Mouse (Mus musculus) stomach, embryonic 15.5 days (tissue): ENCODE measurements at regions not wholly inside any gene's neighbourhood (a gene's known extent, or its start where the extent isn't known, plus 50 kb on each side); places are given as distances from the start of the nearest gene placed in this dataset.
A peak's percentile ranks its signal among the peaks of the same experiment; 100 is the strongest.

Experiments used
- ATAC-seq: fragments of 200-750 bp; cut with Nextera tagmentation; 2 replicates; pipeline ENCODE4 v1.8.0; 2017; ENCODE audit warnings: low read depth, moderate number of reproducible peaks, moderate TSS enrichment; ENCODE audit not compliant: insufficient read depth, low FRiP score
- H3K27ac ChIP-seq: fragments of 300-500 bp; sonication (generic); 2 replicates; pipeline ENCODE4 v1.5.1; 2015; ENCODE audit warnings: mild to moderate bottlenecking, inconsistent platforms
- H3K27me3 ChIP-seq: fragments of 300-500 bp; sonication (generic); replicated peaks from 2 replicates; pipeline ENCODE4 v1.6.1; 2015; ENCODE audit warnings: inconsistent platforms
- H3K36me3 ChIP-seq: fragments of 300-500 bp; sonication (generic); 2 replicates; pipeline ENCODE4 v1.6.1; 2015; ENCODE audit warnings: inconsistent platforms
- H3K4me1 ChIP-seq: fragments of 300-500 bp; sonication (generic); 2 replicates; pipeline ENCODE4 v1.6.1; 2015; ENCODE audit warnings: inconsistent platforms
- H3K4me2 ChIP-seq: fragments of 300-500 bp; sonication (generic); 2 replicates; pipeline ENCODE4 v1.6.1; 2015; ENCODE audit warnings: mild to moderate bottlenecking, inconsistent platforms
- H3K4me3 ChIP-seq: fragments of 300-500 bp; sonication (generic); replicated peaks from 2 replicates; pipeline ENCODE4 v1.5.1; 2015; ENCODE audit warnings: inconsistent platforms
- H3K9ac ChIP-seq: fragments of 300-500 bp; sonication (generic); 2 replicates; pipeline ENCODE4 v1.6.1; 2015; ENCODE audit warnings: inconsistent platforms
- H3K9me3 ChIP-seq: fragments of 300-500 bp; sonication (generic); 2 replicates; pipeline ENCODE4 v1.6.1; 2016; ENCODE audit warnings: inconsistent platforms
- WGBS: fragments of 180-500 bp; shearing (Covaris S2); methylation state at CpG from one replicate; pipeline ENCODE4 v1.1.7; 2015; 5-methylcytosine and 5-hydroxymethylcytosine counted together

DNA sequence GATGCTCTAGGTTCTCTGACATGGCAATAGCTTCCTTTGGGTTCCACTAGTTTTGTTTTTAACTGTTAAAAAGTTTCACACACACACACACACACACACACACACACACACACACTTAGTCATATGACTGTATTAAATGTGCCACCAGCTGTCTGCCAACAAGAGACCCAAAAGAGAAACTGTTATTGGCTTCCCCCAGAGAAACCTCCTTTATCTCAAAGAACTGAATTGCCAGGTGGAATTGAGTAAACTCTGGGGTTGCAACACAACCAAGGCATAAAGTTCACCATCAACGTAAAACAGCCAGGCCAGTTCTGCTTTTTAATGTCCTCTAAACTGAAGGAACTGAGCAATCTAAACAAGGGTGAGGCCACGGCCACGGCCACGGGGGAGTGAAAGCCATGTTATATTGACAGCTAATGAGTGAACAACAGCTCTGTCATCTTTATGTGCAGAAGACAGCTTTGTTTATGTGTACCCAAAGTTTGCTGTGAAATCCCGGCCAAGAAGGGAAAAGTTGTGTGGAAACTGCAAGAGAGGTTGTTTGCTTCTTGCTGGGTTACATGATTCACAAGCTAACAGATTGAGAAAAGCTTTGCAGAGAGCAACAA, 69.3 kb downstream of the Btg1 start:
- Histone ChIP-seq H3K4me1 (peaks cover 24% of the 10 kb centered on the region), H3K9me3 (no peaks in the 10 kb centered on the region), H3K27ac (peak overlapping the region; percentile 79), H3K27me3 (no peaks in the 10 kb centered on the region), H3K4me2 (peak overlapping the region; percentile 3), H3K4me3 (no peak overlapping the region), H3K9ac (no peak overlapping the region), H3K36me3 (no peaks in the 10 kb centered on the region)
- no peak; the same call in 1 of the 2 replicates for ATAC-seq
- 17% methylated on average over 5 of the region's 5 CpGs for WGBS

DNA sequence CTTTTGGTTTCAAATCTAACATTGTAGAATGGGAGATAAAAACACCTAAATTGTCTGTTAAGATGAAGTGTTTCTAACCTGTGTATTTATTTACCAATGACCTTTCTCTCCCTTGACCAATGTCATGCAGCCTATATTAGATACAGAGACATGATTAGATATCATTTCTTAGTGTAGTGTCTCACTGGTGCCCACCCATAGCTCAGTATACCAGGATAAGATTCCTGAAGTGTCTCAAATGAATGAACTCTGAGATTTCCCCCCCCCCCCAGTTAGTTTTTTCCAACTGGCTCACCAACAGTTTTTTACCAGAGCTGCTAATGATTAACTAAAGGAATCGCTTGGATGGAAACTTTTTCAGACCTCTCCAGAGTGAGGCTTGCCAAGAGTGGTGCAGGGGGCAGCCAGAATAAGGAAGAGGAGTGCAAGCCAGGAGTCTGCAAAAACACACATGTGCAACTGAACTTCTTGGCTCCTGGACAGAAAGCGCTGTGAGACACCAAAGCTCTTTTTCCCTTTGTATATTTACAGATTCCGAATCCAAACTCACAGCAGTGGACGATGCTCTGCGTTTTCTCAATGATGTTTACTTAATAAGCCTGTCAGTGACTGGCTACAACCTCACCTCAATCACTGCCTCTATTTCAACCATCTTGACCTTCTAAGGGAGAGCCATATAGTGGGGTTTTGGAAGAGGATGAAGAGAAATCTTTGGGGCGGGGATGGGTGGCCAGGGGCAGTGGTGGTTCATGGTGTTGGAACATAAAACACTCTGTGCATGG, 70.0 kb downstream of the Btg1 start:
- Histone ChIP-seq H3K4me2 (peak overlapping the region; percentile 33; the same call in 1 of the 2 replicates), H3K9me3 (no peaks in the 10 kb centered on the region)

DNA sequence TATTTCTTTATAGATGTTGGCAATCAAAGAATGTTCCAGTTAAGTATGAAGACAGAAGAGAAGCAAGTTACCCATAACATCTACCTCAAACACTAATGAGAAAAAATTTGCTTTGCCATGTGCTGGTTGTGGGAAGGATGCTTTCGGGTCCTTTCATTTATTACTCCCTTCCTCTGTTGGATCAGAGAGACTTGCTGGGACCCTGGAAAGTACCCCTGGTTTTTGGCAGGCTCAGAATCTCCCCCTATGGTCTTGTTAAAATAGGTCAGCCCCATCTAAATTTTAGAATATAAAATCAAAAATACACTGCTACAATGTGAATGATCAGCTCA, 70.6 kb downstream of the Btg1 start:
- 0 out of 2 replicates have a peak overlapping the region, but pooled peaks have one; percentile 33 for H3K4me2 ChIP-seq
- H3K4me3 ChIP-seq, result no peak overlapping the region
- no peak overlapping the region for H3K9ac ChIP-seq
- H3K9me3 ChIP-seq, result no peaks in the 10 kb centered on the region
- no peaks in the 10 kb centered on the region for H3K36me3 ChIP-seq
- H3K4me1 ChIP-seq, result peaks cover 27% of the 10 kb centered on the region
- H3K27me3 ChIP-seq, result no peaks in the 10 kb centered on the region
- no peak for ATAC-seq
- WGBS, result 85% methylated on average over 1 of the region's 1 CpGs
- peak overlapping the region; percentile 79 for H3K27ac ChIP-seq

More for the DNA sequence above, 70.0 kb downstream of the Btg1 start:
- Histone ChIP-seq H3K36me3 (no peaks in the 10 kb centered on the region), H3K4me3 (no peak overlapping the region), H3K4me1 (peaks cover 27% of the 10 kb centered on the region), H3K27me3 (no peaks in the 10 kb centered on the region), H3K9ac (no peak overlapping the region), H3K27ac (peak overlapping the region; percentile 79)
- ATAC-seq, result peak; percentile 74
- 23% methylated on average over 6 of the region's 6 CpGs for WGBS

DNA sequence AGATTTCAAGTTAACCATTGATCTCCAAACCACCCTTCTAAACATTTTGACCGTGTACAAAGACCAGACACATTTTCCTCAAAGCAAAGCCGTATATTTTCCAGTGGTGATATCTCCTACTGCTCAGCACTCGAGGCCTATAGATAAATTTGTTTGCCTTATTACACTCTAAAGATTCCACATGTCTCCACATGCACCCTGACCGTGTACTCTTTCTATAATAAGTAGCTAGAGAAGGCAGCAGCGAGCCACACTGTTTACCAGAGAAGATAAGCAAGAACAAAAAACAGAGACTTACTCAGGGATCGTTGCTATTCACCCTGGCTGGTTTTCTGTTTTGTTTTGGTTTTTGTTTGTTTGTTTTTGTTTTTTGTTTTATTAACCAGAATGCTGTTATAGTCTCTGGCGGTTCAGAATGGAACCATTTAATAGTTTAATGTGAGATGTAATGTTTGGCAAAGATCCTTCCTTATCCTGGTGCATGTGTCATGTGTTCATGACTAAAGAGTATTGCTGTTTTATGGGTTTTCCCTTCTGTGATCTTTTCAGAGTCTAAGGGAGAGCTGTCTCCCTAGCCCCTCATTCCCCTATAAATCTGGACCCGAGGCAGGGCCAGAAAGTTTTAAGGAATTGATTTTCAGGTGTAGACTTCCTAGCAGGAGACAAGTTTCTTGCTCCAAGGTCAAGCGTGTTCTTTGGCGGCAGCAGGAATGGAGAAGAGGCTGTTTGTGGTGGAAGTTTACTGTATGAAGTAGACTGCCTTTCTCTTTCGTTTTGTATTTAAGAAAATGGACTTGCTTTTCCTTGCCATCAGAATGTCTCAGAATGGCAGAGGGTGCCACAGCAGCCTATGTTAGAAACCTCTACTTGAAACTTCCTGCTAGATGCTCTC, 73.4 kb downstream of the Btg1 start:
- Histone ChIP-seq H3K4me3 (no peak overlapping the region), H3K4me2 (peak overlapping the region; percentile 15), H3K36me3 (no peaks in the 10 kb centered on the region), H3K27me3 (no peaks in the 10 kb centered on the region), H3K4me1 (peaks cover 27% of the 10 kb centered on the region), H3K27ac (peak overlapping the region; percentile 80), H3K9ac (no peak overlapping the region), H3K9me3 (no peaks in the 10 kb centered on the region)
- 31% methylated on average over 11 of the region's 11 CpGs for WGBS
- ATAC-seq, result no peak

DNA sequence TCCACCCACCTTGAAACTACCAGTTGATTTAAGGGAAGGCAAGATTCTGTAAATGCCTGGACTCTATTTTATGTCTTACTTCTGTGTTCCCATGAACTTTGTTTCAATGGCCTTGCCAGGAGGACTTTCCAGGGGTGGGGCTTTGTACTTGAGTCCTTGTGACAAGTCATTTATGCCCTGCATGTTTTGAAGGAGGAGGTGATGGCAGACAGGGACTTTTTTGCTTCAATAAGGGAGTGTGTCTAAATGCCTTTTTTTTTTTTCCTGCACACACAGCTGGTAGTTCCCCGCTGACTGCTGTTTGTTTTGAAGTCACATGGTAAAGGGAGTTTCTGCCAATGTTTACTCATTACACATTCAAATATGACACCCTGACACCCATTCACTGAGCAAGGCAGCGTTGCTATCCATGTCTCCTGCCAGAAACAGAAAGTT, 74.1 kb downstream of the Btg1 start:
- H3K4me3 ChIP-seq, result no peak overlapping the region
- H3K9ac ChIP-seq, result no peak overlapping the region
- peak overlapping the region; percentile 80 for H3K27ac ChIP-seq
- peak overlapping the region; percentile 15 for H3K4me2 ChIP-seq
- H3K9me3 ChIP-seq, result no peaks in the 10 kb centered on the region
- 16% methylated on average over 2 of the region's 2 CpGs for WGBS
- no peaks in the 10 kb centered on the region for H3K27me3 ChIP-seq
- no peaks in the 10 kb centered on the region for H3K36me3 ChIP-seq
- H3K4me1 ChIP-seq, result peaks cover 25% of the 10 kb centered on the region
- ATAC-seq, result peak; percentile 37; the same call in 1 of the 2 replicates

DNA sequence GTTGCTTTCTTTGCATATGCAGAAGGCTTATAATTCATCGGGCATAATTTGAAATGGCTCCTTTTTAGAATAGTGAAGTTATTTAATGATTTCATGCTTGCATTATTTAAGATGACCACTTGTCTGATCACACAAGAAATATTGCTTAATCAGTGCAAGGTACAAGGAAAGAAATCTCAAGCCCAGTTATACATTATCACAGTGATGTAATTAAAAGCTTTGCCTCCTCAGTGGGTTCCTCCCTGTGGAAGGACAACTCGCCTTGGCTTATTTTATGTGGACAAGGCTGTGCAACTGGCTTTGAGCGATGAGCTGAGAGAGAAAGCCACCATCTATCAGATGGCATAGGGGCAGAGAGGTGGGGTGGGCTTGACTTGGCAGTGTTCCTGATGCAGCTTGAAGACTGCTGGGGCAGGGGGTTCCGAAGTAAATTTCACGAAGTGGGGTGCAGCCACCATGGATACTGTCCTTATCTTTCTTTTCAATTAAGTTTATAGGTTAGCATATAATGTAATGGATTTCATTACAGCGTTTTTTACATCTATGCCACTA, 74.6 kb downstream of the Btg1 start:
- Histone ChIP-seq H3K36me3 (no peaks in the 10 kb centered on the region), H3K4me1 (peaks cover 20% of the 10 kb centered on the region), H3K27me3 (no peaks in the 10 kb centered on the region), H3K9ac (no peak overlapping the region), H3K27ac (peak overlapping the region; percentile 80), H3K4me2 (no peak overlapping the region), H3K4me3 (no peak overlapping the region), H3K9me3 (no peaks in the 10 kb centered on the region)
- WGBS, result 68% methylated on average over 6 of the region's 6 CpGs
- ATAC-seq, result no peak

DNA sequence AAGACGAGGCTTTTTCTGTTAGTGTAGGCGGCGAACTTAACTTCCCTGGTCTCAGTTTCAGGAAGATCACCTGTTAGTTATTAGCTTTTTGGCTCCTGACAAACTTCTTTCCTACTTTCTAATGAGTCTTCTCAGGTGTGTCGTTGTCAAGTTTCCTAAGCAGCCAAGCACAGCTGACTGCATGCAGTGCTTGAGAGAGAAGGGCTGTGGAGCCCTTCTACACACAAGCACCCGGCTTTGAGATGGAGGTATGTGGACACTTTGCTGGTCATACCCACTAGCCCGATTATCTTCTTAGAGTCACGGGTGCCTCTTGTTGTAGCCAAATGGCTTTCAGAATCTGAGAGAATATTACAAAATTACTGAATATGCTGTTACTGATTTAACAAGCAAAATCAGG, 76.0 kb downstream of the Btg1 start:
- Histone ChIP-seq H3K36me3 (no peaks in the 10 kb centered on the region), H3K9me3 (no peaks in the 10 kb centered on the region), H3K4me2 (no peak overlapping the region), H3K27ac (no peak overlapping the region), H3K9ac (no peak overlapping the region), H3K4me3 (no peak overlapping the region), H3K27me3 (no peaks in the 10 kb centered on the region), H3K4me1 (peaks cover 10% of the 10 kb centered on the region)
- 86% methylated on average over 7 of the region's 7 CpGs for WGBS
- no peak for ATAC-seq

DNA sequence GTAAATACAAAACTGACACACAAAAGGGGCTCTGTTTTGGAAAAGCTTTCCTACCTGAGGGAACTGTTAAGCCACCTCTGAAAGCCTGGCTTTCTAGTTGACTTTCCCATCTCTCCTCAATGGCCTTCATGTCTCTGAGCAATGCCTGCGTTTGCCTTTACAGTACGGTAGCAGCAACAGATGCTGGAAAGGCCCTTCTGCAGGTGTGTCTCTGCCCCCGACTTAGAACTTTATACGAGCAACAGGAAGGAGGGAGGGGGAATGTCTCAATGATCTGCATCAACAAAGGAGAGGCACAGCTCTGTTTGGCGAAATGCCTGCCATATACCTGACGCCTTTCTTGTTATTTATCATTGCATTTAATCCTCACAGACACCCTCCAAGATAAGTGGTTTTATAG, 77.0 kb downstream of the Btg1 start:
- Histone ChIP-seq H3K27me3 (no peaks in the 10 kb centered on the region), H3K36me3 (no peaks in the 10 kb centered on the region), H3K4me3 (no peak overlapping the region), H3K4me2 (no peak overlapping the region), H3K9ac (no peak overlapping the region), H3K27ac (no peak overlapping the region), H3K9me3 (no peaks in the 10 kb centered on the region), H3K4me1 (peaks cover 10% of the 10 kb centered on the region)
- 43% methylated on average over 6 of the region's 6 CpGs for WGBS
- ATAC-seq, result no peak

DNA sequence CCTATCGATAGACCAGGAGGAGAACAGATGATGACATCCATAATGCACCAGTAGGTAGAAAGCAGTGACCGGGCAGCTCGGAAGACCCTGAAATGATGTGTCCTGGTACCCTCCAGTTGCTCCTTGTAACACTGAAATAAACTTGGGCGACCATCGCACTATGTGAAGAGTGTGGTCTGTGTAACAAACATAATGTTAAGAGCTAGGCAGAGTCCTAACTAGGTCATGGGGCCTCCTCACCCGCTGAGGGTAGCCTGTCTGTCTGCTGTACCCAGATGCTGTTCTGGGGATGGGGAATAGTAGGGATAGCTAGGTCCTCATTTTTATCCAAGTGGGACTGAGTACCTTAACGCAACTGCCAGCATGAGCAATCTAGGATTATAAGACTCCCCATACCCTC, 79.8 kb downstream of the Btg1 start:
- no peaks in the 10 kb centered on the region for H3K36me3 ChIP-seq
- H3K4me3 ChIP-seq, result no peak overlapping the region
- 93% methylated on average over 7 of the region's 7 CpGs for WGBS
- peaks cover under 1% of the 10 kb centered on the region; the same call in 1 of the 2 replicates for H3K4me1 ChIP-seq
- no peak overlapping the region for H3K9ac ChIP-seq
- H3K27me3 ChIP-seq, result no peaks in the 10 kb centered on the region
- no peaks in the 10 kb centered on the region for H3K9me3 ChIP-seq
- no peak for ATAC-seq
- H3K4me2 ChIP-seq, result no peak overlapping the region
- H3K27ac ChIP-seq, result no peak overlapping the region

DNA sequence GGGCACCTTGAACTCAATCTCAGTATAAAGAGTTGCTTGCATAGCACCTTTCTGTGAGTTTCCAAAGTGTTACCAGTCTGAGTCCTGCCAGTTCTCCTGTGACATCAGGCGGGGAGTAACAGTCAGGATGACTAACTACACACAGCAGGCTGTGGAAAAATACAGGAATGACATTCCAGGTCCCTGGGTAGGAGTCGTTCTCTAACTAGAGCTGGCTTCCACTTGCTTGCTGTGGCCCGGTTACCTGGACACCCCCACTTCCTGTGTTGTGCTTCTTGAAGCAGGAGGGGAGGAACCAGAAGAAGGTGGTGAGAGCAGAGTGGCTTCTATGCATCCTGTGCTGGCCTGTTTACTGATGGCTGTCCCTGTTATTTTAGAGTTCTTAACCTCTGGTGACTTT, 81.0 kb downstream of the Btg1 start:
- 59% methylated on average over 3 of the region's 3 CpGs for WGBS
- Histone ChIP-seq H3K9ac (no peak overlapping the region), H3K4me3 (no peak overlapping the region), H3K4me2 (no peak overlapping the region), H3K9me3 (no peaks in the 10 kb centered on the region), H3K27ac (no peak overlapping the region), H3K36me3 (no peaks in the 10 kb centered on the region), H3K27me3 (no peaks in the 10 kb centered on the region), H3K4me1 (no peaks in the 10 kb centered on the region)
- no peak for ATAC-seq

DNA sequence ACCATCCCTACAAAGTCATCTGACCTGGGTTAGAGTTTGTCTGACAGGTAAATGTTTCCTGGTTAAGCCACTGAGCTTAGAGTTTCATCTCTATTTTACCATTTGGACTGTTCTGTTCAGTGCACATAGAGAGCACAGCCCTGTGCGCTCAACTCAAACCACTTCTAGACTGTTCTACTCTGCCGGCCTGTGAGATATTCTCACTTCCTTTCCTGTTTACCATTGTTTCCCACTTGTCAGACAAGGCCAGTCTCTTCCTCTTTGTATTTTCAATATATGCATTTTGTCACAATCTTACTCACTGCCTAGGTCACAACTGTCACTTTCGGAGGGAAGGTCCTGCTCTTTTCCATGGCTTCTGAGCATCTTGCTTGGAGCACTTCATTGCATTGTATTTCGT, 89.8 kb downstream of the Btg1 start:
- Histone ChIP-seq H3K9ac (no peak overlapping the region), H3K4me1 (no peaks in the 10 kb centered on the region), H3K4me2 (no peak overlapping the region), H3K36me3 (no peaks in the 10 kb centered on the region), H3K9me3 (no peaks in the 10 kb centered on the region), H3K27ac (no peak overlapping the region), H3K4me3 (no peak overlapping the region), H3K27me3 (no peaks in the 10 kb centered on the region)
- 85% methylated on average over 4 of the region's 4 CpGs for WGBS
- ATAC-seq, result no peak
